Mouse (Mus musculus) midbrain, embryonic 14.5 days (tissue): ENCODE measurements at regions not wholly inside any gene's neighbourhood (a gene's known extent, or its start where the extent isn't known, plus 50 kb on each side); places are given as distances from the start of the nearest gene placed in this dataset.
"Not testable (repeated sequence)": the region's sequence is repeated elsewhere in the genome, so short reads cannot be mapped to it uniquely, and the experiment has no call there.

ENCODE experiments used
- ATAC-seq: fragments of 200-750 bp; cut with Nextera tagmentation; 2 replicates; pipeline ENCODE4 v1.8.0; 2017; ENCODE audit warnings: moderate number of reproducible peaks, moderate library complexity; ENCODE audit not compliant: low FRiP score, low TSS enrichment
- DNase-seq: peaks from one replicate; pipeline ENCODE4 v3.0.0-alpha.2; 2015
- H3K27ac ChIP-seq: fragments of 300-500 bp; sonication (generic); replicated peaks from 2 replicates; pipeline ENCODE4 v1.5.1; 2014; ENCODE audit warnings: mild to moderate bottlenecking, low read depth, low read length, moderate library complexity
- H3K27me3 ChIP-seq: fragments of 300-500 bp; sonication (generic); 2 replicates; pipeline ENCODE4 v1.6.1; 2014; ENCODE audit warnings: low read length, control low read depth, mixed read lengths; ENCODE audit not compliant: control insufficient read depth, insufficient read depth
- H3K36me3 ChIP-seq: fragments of 300-500 bp; sonication (generic); 2 replicates; pipeline ENCODE4 v1.6.1; 2014; ENCODE audit warnings: low read length, control low read depth; ENCODE audit not compliant: control insufficient read depth, insufficient read depth
- H3K4me1 ChIP-seq: fragments of 300-500 bp; sonication (generic); 2 replicates; pipeline ENCODE4 v1.6.1; 2014; ENCODE audit warnings: mild to moderate bottlenecking, antibody characterized with exemption, low read length, control low read depth; ENCODE audit not compliant: control insufficient read depth, insufficient read depth
- H3K4me2 ChIP-seq: fragments of 300-500 bp; sonication (generic); 2 replicates; pipeline ENCODE4 v1.6.1; 2014; ENCODE audit warnings: mild to moderate bottlenecking, low read length, moderate library complexity
- H3K4me3 ChIP-seq: fragments of 300-500 bp; sonication (generic); replicated peaks from 2 replicates; pipeline ENCODE4 v1.5.1; 2014; ENCODE audit warnings: low read depth, low read length
- H3K9ac ChIP-seq: fragments of 300-500 bp; sonication (generic); replicated peaks from 2 replicates; pipeline ENCODE4 v1.6.1; 2014; ENCODE audit warnings: mild to moderate bottlenecking, low read length, moderate library complexity
- H3K9me3 ChIP-seq: fragments of 300-500 bp; sonication (generic); 2 replicates; pipeline ENCODE4 v1.6.1; 2016; ENCODE audit warnings: low read length, control low read depth, mixed read lengths; ENCODE audit not compliant: control insufficient read depth
- WGBS: fragments of 180-500 bp; shearing (Covaris S2); extraction: QIAGEN DNeasy Blood & Tissue Kit; methylation state at CpG from one replicate; pipeline ENCODE4 v1.1.7; 2014; 5-methylcytosine and 5-hydroxymethylcytosine counted together

DNA sequence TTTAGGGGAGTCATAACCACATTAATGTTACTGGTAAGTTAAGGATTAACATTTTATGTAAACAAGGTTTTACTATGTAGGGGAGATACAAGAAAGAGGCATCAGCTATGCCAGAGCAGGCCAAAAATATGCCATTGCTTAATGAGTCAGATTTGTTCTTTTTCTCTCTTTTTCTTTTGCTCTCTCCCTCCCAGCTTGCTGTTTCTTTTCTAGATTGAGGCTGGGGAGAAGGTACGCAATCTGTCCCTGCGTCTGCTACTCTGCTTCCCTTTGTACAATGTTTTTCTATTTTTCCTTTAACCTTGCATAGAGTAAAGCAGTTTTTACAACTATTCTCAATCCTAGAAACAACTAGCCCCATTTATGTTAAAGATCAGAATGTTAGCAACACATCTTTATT, 754.4 kb downstream of the Kcna4 start:
- ATAC-seq (no peak), DNase-seq (no peak)
- 90% methylated on average over 2 of the region's 2 CpGs for WGBS
- H3K4me1 ChIP-seq: no peaks in the 10 kb centered on the region
- no peak overlapping the region for H3K4me3 ChIP-seq
- H3K9ac ChIP-seq: no peak overlapping the region
- no peaks in the 10 kb centered on the region for H3K36me3 ChIP-seq
- H3K27me3 ChIP-seq: no peaks in the 10 kb centered on the region
- H3K4me2 ChIP-seq: no peak overlapping the region
- no peaks in the 10 kb centered on the region for H3K9me3 ChIP-seq
- no peak overlapping the region for H3K27ac ChIP-seq

DNA sequence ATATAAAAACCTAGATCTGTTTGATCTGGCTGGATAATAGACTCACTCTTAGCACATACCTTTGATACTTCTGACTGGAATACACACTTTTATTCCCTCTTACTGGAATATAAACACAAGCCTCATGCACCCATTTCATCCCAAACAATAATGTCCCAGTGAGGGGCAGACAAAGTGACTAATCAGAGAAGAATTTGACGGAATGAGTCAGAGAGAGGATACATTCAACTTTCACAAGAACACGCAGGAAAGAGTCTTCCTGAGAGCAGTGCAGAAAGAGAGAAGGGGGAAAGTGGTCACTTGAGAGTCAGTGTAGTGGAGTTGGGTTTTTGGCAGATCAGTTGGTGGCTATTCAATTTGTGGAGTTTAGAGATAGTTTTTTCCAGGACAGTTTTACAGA, 755.6 kb downstream of the Kcna4 start:
- 83% methylated on average over 2 of the region's 2 CpGs for WGBS
- H3K36me3 ChIP-seq: no peaks in the 10 kb centered on the region
- no peaks in the 10 kb centered on the region for H3K4me1 ChIP-seq

DNA sequence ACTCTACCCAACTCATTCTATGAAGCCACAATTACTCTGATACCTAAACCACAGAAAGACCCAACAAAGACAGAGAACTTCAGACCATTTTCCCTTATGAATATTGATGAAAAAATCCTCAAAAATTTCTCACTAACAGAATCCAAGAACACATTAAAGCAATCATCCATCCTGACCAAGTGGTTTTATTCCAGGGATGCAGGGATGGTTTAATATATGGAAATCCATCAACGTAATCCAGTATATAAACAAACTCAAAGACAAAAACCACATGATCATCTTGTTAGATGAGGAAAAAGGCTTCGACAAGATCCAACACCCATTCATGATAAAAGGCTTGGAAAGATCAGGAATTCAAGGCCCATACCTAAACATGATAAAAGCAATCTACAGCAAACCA, 772.3 kb downstream of the Kcna4 start:
- H3K9me3 ChIP-seq, DNase-seq: not testable (repeated sequence)
- 89% methylated on average over 2 of the region's 2 CpGs for WGBS

More for the DNA sequence above, 755.6 kb downstream of the Kcna4 start:
- no peak for DNase-seq
- Histone ChIP-seq H3K9ac (no peak overlapping the region), H3K27me3 (no peaks in the 10 kb centered on the region), H3K4me2 (no peak overlapping the region), H3K4me3 (no peak overlapping the region), H3K9me3 (no peaks in the 10 kb centered on the region), H3K27ac (no peak overlapping the region)
- no peak for ATAC-seq

DNA sequence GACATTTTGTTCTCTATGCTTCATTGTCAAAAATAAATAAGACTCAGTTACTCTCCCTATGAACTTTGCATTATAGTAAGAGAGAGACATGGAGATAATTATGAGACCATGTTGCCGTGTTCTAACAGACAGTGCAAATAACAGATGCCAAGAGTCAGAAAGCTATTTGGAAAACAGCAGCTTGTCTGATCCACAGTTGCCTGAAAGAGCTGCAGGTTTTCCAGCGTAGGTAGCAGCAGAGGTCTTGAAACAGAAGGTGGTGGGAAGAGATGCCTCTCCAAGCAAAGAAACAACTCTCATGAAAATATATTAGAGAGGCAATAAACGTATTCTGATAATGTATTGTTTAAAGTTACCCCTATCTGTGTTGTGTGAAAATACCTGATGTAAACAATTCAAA, 793.5 kb downstream of the Kcna4 start:
- Histone ChIP-seq H3K4me3 (no peak overlapping the region), H3K27me3 (no peaks in the 10 kb centered on the region), H3K36me3 (no peaks in the 10 kb centered on the region), H3K9me3 (no peaks in the 10 kb centered on the region), H3K9ac (no peak overlapping the region), H3K27ac (no peak overlapping the region), H3K4me1 (no peaks in the 10 kb centered on the region), H3K4me2 (no peak overlapping the region)
- DNase-seq (peak; percentile 1), ATAC-seq (no peak)
- WGBS: 83% methylated on average over 3 of the region's 3 CpGs

More for the DNA sequence above, 772.3 kb downstream of the Kcna4 start:
- not testable (repeated sequence) for H3K4me3 ChIP-seq, H3K27me3 ChIP-seq, H3K36me3 ChIP-seq, ATAC-seq, H3K4me1 ChIP-seq, H3K4me2 ChIP-seq, H3K27ac ChIP-seq, H3K9ac ChIP-seq

DNA sequence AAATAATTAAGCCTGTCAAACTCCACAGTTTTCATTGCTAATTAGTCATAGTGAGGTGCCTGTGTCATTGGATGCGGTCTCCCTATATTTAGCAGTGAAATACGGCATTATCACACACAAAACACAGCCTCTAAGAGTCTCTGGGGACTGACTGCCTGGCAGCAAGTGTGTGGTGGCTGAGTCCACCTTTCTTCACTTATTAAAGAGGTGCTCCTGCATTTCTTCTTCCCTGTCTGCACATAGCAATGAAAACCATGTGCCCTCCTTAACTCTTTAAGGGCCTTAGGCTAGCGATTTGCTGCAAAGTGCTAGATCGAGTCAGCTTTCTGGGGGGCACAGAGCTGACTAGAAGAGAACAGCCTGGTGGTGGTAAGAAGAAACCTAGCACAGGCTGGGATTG, 799.8 kb downstream of the Kcna4 start:
- DNase-seq (peak; percentile 2), ATAC-seq (no peak)
- 75% methylated on average over 4 of the region's 4 CpGs for WGBS
- H3K4me1 ChIP-seq: no peaks in the 10 kb centered on the region
- H3K4me3 ChIP-seq: no peak overlapping the region
- H3K27ac ChIP-seq: no peak overlapping the region
- no peaks in the 10 kb centered on the region for H3K36me3 ChIP-seq
- H3K27me3 ChIP-seq: no peaks in the 10 kb centered on the region
- H3K9ac ChIP-seq: no peak overlapping the region
- no peaks in the 10 kb centered on the region for H3K9me3 ChIP-seq
- H3K4me2 ChIP-seq: no peak overlapping the region

DNA sequence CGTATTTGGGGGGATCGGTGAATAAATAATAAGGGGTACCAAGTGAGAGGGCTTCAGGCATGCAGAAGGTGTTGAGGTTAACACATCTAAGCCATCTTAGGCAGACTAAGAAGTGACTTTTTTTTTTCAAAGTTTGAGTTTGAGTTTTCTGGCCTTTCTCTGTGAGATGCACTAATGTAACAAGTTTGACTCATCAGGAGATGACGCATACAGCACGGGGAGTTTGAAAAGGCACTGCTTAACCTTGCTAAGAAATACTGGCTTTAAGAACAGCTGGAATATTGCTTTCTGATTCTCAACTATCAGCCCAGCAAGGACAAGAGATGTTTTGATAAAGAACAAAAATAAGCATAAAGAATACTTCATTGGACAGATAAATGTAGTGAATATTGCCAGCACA, 806.6 kb downstream of the Kcna4 start:
- Histone ChIP-seq H3K36me3 (no peaks in the 10 kb centered on the region), H3K27ac (no peak overlapping the region), H3K9ac (no peak overlapping the region), H3K27me3 (no peaks in the 10 kb centered on the region), H3K4me3 (no peak overlapping the region), H3K4me1 (no peaks in the 10 kb centered on the region), H3K9me3 (no peaks in the 10 kb centered on the region), H3K4me2 (no peak overlapping the region)
- DNase-seq: no peak
- 95% methylated on average over 4 of the region's 4 CpGs for WGBS
- no peak for ATAC-seq

DNA sequence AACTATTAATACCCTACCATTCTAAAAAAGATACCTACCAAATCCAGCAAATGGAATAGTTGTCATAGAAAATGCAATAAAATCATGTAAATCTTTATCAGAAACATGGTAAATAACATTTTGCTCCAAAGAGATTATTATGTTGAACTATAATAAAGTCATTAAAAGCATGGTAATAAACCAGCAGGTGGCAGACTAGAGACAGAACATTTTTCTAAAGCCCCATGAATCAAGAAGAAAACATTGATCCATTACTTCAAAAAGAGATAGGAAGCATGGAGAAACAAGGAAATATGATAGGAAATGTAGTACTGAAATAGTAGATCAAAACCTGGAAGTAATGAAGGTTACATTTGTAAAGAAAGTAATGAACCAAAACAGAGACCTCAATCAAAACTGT, 819.7 kb downstream of the Kcna4 start:
- DNase-seq: peak; percentile 51
- H3K27ac ChIP-seq: no peak overlapping the region
- no peak overlapping the region for H3K9ac ChIP-seq
- no peak for ATAC-seq
- no peaks in the 10 kb centered on the region for H3K9me3 ChIP-seq
- H3K4me1 ChIP-seq: no peaks in the 10 kb centered on the region
- H3K27me3 ChIP-seq: no peaks in the 10 kb centered on the region
- H3K36me3 ChIP-seq: no peaks in the 10 kb centered on the region
- H3K4me2 ChIP-seq: no peak overlapping the region
- H3K4me3 ChIP-seq: no peak overlapping the region

DNA sequence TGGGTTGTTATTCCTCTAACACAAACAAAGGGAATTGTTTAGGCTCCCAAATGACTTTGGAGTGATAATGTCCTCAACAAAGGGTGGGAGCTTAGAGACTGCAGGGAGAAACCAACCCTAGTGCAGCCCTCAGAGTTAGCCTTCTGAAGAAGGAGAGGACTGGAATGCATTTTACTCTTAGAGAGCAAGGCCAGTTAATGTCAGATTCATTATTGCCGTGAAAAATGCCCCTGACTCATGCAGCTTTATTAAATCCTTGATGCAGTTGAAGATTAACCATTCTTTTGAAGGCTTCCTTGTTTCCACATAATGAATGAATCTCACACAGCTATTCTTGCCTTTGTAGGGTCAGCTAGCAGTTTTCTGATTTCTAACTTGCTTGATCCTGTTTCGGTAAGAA, 855.3 kb downstream of the Kcna4 start:
- ATAC-seq: no peak
- H3K9ac ChIP-seq: no peak overlapping the region
- H3K4me3 ChIP-seq: no peak overlapping the region
- H3K36me3 ChIP-seq: no peaks in the 10 kb centered on the region
- no peaks in the 10 kb centered on the region for H3K27me3 ChIP-seq
- DNase-seq: no peak
- H3K4me2 ChIP-seq: no peak overlapping the region
- no peak overlapping the region for H3K27ac ChIP-seq
- no peaks in the 10 kb centered on the region for H3K4me1 ChIP-seq
- WGBS: 37% methylated on average over 2 of the region's 2 CpGs
- no peaks in the 10 kb centered on the region for H3K9me3 ChIP-seq

DNA sequence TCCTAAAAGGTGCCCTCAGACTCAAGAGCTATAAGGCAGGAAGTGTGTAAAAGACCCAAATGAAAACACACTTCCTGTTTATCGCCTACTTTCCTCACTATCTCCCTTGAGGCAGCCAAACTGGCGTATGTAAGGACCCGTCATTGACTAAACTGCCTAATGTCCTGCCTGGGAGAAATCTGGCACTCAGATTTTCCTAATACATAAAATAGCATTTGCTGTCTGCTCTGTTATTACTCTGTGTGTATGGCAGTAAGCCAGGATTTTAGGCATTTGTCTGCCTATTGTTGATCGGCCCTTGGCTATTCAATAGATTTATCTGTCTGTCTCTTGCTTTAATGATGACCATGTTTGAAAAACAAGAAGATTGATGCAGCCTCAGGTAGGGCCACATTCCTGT, 857.8 kb downstream of the Kcna4 start:
- H3K9ac ChIP-seq: no peak overlapping the region
- no peak overlapping the region for H3K4me2 ChIP-seq
- 83% methylated on average over 4 of the region's 4 CpGs for WGBS
- peak; percentile 7 for DNase-seq
- H3K9me3 ChIP-seq: no peaks in the 10 kb centered on the region
- no peak overlapping the region for H3K27ac ChIP-seq
- H3K27me3 ChIP-seq: no peaks in the 10 kb centered on the region
- ATAC-seq: no peak
- no peak overlapping the region for H3K4me3 ChIP-seq
- H3K4me1 ChIP-seq: no peaks in the 10 kb centered on the region
- H3K36me3 ChIP-seq: no peaks in the 10 kb centered on the region
